Mouse (Mus musculus): ENCODE data around the gene Vps52. TPM values are rescaled to one million over a fixed set of nuclear protein-coding genes. Genes with fewer than 3 reads are reported as not detected.

The Vps52 gene
- 10 to 100 TPM; 54.0 to 58.9 TPM for total RNA-seq (2023)

DNA sequence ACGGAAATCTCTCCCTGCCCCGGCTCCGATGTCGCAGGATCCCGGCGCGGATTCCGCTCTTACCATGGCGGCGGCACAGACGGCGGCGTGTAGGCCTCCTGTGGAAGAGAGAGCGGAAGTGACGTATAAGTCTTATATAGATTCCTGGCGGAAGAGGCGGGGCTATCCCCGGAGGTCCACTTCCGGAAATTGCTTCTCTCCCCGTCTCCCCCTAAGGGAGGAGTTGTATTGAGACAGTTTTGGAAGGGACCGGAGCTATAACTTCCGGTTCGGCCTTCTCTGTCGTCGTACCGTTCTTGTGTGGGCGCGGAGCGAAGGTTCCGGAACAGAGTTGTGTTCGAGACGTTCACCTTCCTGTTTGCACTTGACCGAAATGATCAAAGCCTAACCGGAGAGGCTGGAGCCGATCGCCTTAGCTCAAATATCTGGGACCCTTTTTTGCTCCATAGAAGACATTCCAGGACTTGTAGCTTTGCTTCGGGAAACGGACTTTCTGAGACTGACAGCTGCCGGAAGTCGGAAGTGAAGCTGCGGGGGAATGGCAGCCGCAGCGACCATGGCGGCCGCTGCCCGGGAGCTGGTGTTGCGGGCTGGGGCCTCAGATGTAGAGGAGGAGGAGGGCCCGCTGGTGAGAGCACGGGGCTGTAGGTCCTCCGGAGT lies at the start of gene Vps52, which contains the start of gene Rps18:
Gene Vps52, plus strand, starts transcription at position 258 of the 660 bp plus-strand sequence.
Gene Rps18, minus strand, starts transcription at position 447 of the 660 bp plus-strand sequence.

DNA sequence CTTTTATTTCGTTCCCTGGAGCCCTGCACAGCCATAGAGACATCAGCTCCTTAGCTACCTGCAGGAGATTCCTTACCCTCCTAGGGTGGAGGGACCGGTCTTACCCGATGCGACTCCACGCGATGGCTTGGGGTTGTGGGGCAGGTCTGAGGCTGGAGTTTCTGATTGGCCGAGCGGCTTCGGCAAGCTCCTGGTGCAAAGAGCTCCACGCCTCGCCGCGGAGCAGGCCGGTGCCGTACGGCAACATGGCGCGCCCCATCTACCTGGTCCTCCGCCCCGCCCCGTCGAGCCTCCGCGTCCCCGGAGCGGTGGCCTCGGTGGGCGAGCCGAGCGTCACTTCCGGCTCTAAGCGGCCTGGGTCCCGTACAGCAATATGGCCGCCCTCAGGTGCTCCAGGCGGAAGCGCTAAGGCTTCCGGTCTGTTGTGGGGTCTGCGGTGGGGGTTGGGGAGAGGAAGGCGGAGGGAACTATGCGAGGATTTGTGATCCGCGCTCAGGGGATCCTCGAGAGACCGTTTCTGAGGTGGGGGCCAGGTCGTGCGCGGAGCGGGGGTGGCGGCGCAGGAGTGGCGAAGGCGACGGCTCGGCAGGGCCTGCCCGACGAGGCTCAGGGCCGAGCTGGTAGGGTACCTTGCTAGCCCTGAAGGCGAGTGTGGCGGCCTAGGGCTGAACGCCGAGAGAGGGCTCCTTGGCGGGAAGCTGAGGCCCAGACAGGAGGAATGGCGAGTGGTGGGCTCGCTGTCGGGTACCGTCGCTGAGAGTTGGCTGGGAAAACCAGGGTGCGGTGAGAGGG lies 46.3 kb upstream of the Vps52 start, which contains the start of gene Daxx:
Gene Daxx, plus strand, starts transcription at position 338 of the 792 bp plus-strand sequence.

DNA sequence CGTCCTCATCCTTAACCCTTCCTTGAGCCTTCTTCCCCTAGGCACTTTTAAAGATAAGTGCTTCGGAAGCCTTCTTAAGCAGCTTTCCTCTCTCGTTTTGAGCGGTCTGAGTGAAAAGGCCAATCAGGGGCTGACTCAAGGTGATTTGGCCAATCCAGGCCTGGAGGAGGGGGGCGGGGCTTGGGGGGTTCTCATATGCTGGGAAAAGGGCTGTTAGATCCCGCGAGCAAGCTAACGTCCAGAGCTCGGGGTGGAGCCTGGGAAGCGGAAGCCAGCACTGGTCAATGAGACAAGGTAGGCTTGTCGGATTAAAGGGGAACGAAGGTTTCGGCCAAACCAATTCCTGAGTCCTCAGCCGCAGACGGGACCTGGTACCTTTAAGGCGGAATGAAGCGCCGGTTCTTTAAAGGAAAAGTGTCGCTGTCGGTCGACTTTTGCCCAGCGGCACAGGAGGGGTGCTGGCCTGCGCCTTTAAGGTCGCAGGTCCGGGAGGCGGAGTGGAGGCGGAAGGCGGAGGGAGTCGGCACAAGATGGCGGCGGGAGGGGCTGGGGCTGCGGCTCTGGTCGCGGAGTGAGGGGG lies 39.9 kb upstream of the Vps52 start, which contains the start of the genes Tapbp and Zbtb22:
Gene Tapbp, plus strand, starts transcription at position 229 of the 580 bp plus-strand sequence.
Gene Zbtb22, plus strand, starts transcription at position 234 of the 580 bp plus-strand sequence.

DNA sequence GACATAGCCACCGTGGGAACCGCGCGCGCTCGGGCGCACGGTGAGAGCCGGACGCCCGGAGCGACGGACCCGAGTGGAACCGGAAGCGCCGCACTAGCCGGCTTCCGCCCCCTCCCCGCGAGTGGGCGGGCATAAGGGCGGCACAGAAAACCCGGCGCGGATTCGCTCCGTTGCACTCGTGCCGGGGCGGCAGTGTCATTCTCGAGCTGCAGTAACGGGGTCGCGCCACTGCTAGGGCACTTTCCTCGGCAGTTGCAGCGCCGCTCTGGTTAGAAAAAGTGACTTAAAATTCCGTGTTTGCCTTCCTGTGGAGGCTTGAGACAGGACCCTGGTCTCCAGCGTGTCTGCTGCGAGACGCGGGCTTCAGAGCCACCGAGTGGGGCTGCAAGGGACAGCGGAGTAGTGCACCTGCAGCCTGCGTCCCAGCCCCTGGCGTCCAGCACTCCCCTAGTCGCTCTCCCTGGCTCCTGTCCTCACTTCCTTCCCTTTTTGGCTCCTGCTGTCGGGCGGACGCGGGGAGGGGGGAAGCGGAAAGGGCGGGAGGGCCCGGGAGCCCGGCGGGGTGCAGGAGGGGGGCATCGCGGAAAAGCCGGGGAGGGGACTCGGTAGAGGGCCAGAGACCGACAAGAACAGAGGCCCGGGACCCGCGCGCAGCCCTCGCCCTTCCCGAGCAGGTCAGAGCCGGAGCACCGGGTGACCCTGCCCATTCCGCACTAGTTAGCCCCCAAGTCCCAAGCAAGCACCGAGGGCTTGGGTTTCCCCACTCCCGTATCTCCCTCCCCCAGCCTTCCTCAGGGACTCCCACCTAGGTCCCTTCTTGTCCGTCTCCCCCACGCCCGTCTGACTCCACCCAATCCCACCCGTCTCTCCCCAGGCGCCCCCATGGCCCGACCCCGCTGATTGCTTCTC lies 26.0 kb upstream of the Vps52 start, which contains the start of gene Rgl2:
Gene Rgl2, plus strand, starts transcription at position 173 of the 909 bp plus-strand sequence.

DNA sequence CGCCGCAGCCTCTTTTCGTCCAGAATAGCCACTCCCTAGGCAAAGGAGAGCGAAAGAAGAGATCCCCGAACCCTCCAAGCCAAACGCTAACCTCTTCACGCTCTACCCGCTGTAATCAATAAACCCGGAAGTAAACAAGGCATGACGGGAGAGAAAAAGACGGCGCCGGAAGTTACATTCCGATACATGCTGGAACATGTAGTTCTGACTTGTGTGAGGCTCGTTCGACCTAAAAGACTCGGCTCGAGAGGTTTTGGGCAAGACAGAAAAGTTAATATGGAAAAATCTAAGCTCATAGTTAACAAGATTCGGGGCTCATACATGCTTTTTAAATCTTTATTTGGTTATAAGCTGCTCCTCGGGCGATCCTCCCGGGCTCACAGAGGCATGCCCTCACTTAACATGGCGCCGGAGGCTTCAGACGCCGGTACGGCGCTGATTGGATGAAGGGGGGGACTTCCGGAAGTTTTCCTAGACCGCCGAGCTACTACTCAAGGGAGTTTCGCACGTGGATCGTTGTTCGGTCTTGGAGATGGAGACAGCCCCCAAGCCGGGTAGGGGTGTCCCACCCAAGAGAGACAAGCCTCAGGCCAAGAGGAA lies 15.3 kb upstream of the Vps52 start, which contains the start of the genes Pfdn6 and Wdr46:
Gene Pfdn6, minus strand, starts transcription at position 138 of the 600 bp plus-strand sequence.
Gene Wdr46, plus strand, starts transcription at position 455 of the 600 bp plus-strand sequence.

DNA sequence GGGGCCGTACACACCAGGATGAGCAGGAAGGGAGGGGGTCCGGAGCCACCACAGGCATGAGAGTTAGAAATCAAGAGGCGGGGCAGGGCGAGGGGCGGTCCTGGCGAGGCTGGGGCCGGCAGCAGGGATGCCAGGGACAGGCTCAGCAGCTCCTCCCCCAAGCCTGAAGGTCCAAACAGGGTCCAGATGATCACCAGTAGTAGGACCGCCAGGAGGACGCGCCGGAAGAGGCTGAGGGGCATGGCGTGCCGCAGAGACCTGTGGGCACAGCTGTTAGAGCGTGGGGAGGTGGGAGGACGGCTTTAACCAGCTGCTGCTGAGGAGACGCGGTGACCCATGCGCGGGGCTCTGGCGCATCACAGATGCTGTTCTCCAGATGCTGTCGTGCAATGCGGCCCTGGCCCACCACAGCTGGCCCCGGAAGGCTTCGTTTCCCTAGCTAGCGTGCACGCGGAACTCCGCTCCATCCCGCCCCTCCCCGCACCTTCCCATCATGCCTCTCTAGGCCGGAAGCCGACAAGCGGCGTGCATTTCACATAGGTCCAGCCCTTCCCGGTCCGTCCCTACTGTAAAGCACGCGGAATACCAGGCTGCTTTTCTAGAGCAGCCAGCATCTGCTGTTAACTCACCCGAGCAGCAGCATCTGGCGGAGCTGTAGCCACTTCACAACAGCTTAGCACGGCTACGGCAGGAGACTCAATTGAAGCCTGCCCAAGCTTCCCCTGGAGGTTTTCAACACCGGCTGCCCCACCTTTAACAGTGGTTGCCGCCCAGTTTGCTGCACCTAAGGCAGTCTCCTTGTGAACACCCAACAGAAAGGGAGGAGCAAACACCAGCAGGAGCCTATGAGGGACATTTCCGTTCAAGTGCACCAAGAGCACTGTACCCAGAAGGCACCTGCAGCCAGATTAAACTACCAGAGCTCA lies 4.3 kb upstream of the Vps52 start, which contains the start of gene B3galt4:
Gene B3galt4, minus strand, starts transcription at position 468 of the 926 bp plus-strand sequence.

DNA sequence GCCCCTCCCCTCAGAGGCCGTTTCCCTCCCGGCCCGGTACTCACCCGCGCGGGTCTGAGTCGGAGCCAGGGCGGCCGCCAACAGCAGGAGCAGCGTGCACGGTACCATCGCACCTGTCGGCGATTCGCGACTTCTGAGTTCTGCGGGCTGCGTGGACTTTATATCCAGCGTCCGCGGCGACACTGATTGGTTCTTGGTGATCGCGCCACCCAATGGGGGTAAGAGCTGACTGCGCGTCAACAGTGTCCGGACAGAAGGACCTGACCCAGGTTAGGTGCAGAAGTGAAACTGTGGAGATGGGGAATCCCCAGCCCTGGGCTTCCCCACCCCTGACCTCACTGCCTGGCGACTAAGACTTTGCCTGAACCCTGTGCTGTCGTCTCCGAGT lies 44.5 kb downstream of the Vps52 start, which contains the start of gene H2-K1:
Gene H2-K1, minus strand, starts transcription at position 198 of the 388 bp plus-strand sequence.

Other genes with a start within 250 kb of the Vps52 start
- 10 to 100 TPM; 53.2 to 58.4 TPM for gene March2, start 237.1 kb upstream of the Vps52 start, total RNA-seq (2023)
- 100 to 1,000 TPM; 157 to 164 TPM for gene Rab11b, start 195.3 kb upstream of the Vps52 start, total RNA-seq (2023)
- gene Angptl4, start 174.0 kb upstream of the Vps52 start, total RNA-seq (2023): 1 to 10 TPM; 1.9 to 2.0 TPM
- 1 to 10 TPM; 4.7 to 6.3 TPM for gene Kank3, start 145.3 kb upstream of the Vps52 start, total RNA-seq (2023)
- gene Rps28, start 131.2 kb upstream of the Vps52 start, total RNA-seq (2023): 1,000 to 10,000 TPM; 1,192 to 1,292 TPM
- gene Ndufa7, start 131.2 kb upstream of the Vps52 start, total RNA-seq (2023): 100 to 1,000 TPM; 111 TPM
- 1 to 10 TPM; 1.4 to 1.6 TPM for gene Cd320, start 112.7 kb upstream of the Vps52 start, total RNA-seq (2023)
- gene Gm7029, start 82.0 kb upstream of the Vps52 start, total RNA-seq (2023): not detected
- 10 to 100 TPM; 43.5 to 51.2 TPM for gene Kifc1, start 65.2 kb upstream of the Vps52 start, total RNA-seq (2023)
- under 1 TPM in 1 of 2 experiments, not detected in 1; 0.75 TPM for gene Platr17, start 50.7 kb upstream of the Vps52 start, total RNA-seq (2023)
- gene Daxx, start 46.4 kb upstream of the Vps52 start, total RNA-seq (2023): 10 to 100 TPM; 31.0 to 43.2 TPM
- gene Tapbp, start 39.9 kb upstream of the Vps52 start, total RNA-seq (2023): 100 to 1,000 TPM; 223 to 251 TPM
- 10 to 100 TPM; 33.5 to 33.8 TPM for gene Zbtb22, start 39.9 kb upstream of the Vps52 start, total RNA-seq (2023)
- 100 to 1,000 TPM; 227 to 229 TPM for gene Rgl2, start 26.3 kb upstream of the Vps52 start, total RNA-seq (2023)
- 10 to 100 TPM; 47.8 to 54.5 TPM for gene Pfdn6, start 15.5 kb upstream of the Vps52 start, total RNA-seq (2023)
- 10 to 100 TPM; 21.7 to 22.4 TPM for gene Wdr46, start 15.2 kb upstream of the Vps52 start, total RNA-seq (2023)
- gene B3galt4, start 4.3 kb upstream of the Vps52 start, total RNA-seq (2023): 10 to 100 TPM; 10.3 to 10.5 TPM
- gene Rps18, start 189 bp downstream of the Vps52 start, total RNA-seq (2023): 100 to 1,000 TPM; 476 to 509 TPM
- 1,000 to 10,000 TPM; 1,097 to 1,101 TPM for gene H2-K1, start 44.5 kb downstream of the Vps52 start, total RNA-seq (2023)
- 10 to 100 TPM in 1 of 2 experiments, 1 to 10 TPM in 1; 8.4 to 13.9 TPM for gene Ring1, start 68.9 kb downstream of the Vps52 start, total RNA-seq (2023)
- 10 to 100 TPM; 59.9 to 61.3 TPM for gene H2-Ke6, start 72.2 kb downstream of the Vps52 start, total RNA-seq (2023)
- 10 to 100 TPM; 60.8 to 68.3 TPM for gene Slc39a7, start 75.9 kb downstream of the Vps52 start, total RNA-seq (2023)
- 10 to 100 TPM; 45.9 to 68.6 TPM for gene Rxrb, start 76.0 kb downstream of the Vps52 start, total RNA-seq (2023)
- 10 to 100 TPM; 16.6 to 17.7 TPM for gene Col11a2, start 83.6 kb downstream of the Vps52 start, total RNA-seq (2023)
- 1 to 10 TPM; 1.1 to 1.9 TPM for gene H2-Oa, start 136.5 kb downstream of the Vps52 start, total RNA-seq (2023)
- gene H2-DMa, start 163.7 kb downstream of the Vps52 start, total RNA-seq (2023): 10 to 100 TPM; 57.6 to 63.6 TPM
- 100 to 1,000 TPM; 215 to 218 TPM for gene Brd2, start 166.8 kb downstream of the Vps52 start, total RNA-seq (2023)
- 10 to 100 TPM; 22.7 to 25.3 TPM for gene H2-DMb2, start 187.5 kb downstream of the Vps52 start, total RNA-seq (2023)
- 10 to 100 TPM; 33.3 to 51.5 TPM for gene H2-DMb1, start 197.3 kb downstream of the Vps52 start, total RNA-seq (2023)
- gene Tap1, start 231.7 kb downstream of the Vps52 start, total RNA-seq (2023): 10 to 100 TPM; 47.4 to 56.7 TPM
- gene Psmb9, start 232.0 kb downstream of the Vps52 start, total RNA-seq (2023): 10 to 100 TPM; 83.3 to 88.3 TPM
- gene Psmb8, start 241.9 kb downstream of the Vps52 start, total RNA-seq (2023): 100 to 1,000 TPM in 1 of 2 experiments, 10 to 100 TPM in 1; 89.4 to 111 TPM
- gene Tap2, start 247.7 kb downstream of the Vps52 start, total RNA-seq (2023): 10 to 100 TPM; 79.7 to 84.6 TPM

Data from neutrophil, adult 83 days (primary cell).